Mouse (Mus musculus) bone marrow macrophage, adult 2 months (primary cell): ENCODE measurements at regions not wholly inside any gene's neighbourhood (a gene's known extent, or its start where the extent isn't known, plus 50 kb on each side); places are given as distances from the start of the nearest gene placed in this dataset.

Experiments used
- H3K27ac ChIP-seq: 2 replicates; pipeline ENCODE4 v1.5.1; 2012; ENCODE audit warnings: low read depth, low read length; ENCODE audit not compliant: insufficient read depth
- H3K4me1 ChIP-seq: 2 replicates; pipeline ENCODE4 v1.6.1; 2012; ENCODE audit warnings: low read length; ENCODE audit not compliant: control insufficient read depth, insufficient read depth
- H3K4me3 ChIP-seq: 2 replicates; pipeline ENCODE4 v1.5.1; 2012; ENCODE audit warnings: mild to moderate bottlenecking, low read length, moderate library complexity; ENCODE audit not compliant: insufficient read depth
- CTCF ChIP-seq: IDR thresholded peaks from 2 replicates; pipeline ENCODE4 v1.5.1; 2012; ENCODE audit warnings: low read depth, mild to moderate bottlenecking, low read length, moderate library complexity
- POLR2A ChIP-seq: IDR thresholded peaks from 2 replicates; pipeline ENCODE4 v1.6.1; 2012; ENCODE audit warnings: mild to moderate bottlenecking, low read depth, low read length, borderline replicate concordance

GRCm38 (mm10) chr10:16713143-16713542 lies 1009.9 kb upstream of the Cited2 start:
- Histone ChIP-seq H3K27ac (no peak overlapping the region), H3K4me1 (peaks cover 5% of the 10 kb centered on the region; the same call in 1 of the 2 replicates), H3K4me3 (no peak overlapping the region)
- TF ChIP-seq CTCF (no peak), POLR2A (no peak)

- H3K27ac ChIP-seq: no peak overlapping the region
- no peak for TF ChIP-seq CTCF
- no peak for TF ChIP-seq POLR2A
- H3K4me1 ChIP-seq: peaks cover 5% of the 10 kb centered on the region; the same call in 1 of the 2 replicates
- H3K4me3 ChIP-seq: no peak overlapping the region
Observed at GRCm38 (mm10) chr10:16714065-16714464, 1009.0 kb upstream of the Cited2 start.

- no peak for TF ChIP-seq CTCF
- TF ChIP-seq POLR2A: no peak
- H3K27ac ChIP-seq: no peak overlapping the region
- H3K4me3 ChIP-seq: no peak overlapping the region
- H3K4me1 ChIP-seq: peaks cover 5% of the 10 kb centered on the region; the same call in 1 of the 2 replicates
Observed at GRCm38 (mm10) chr10:16714526-16714925, 1008.5 kb upstream of the Cited2 start.

GRCm38 (mm10) chr10:16742246-16742645 lies 980.8 kb upstream of the Cited2 start:
- no peak overlapping the region for H3K27ac ChIP-seq
- H3K4me1 ChIP-seq: peaks cover 5% of the 10 kb centered on the region
- no peak for TF ChIP-seq CTCF
- no peak for TF ChIP-seq POLR2A
- no peak overlapping the region for H3K4me3 ChIP-seq

GRCm38 (mm10) chr10:16751546-16751945 lies 971.5 kb upstream of the Cited2 start:
- Histone ChIP-seq H3K4me1 (peaks cover 11% of the 10 kb centered on the region), H3K4me3 (no peak overlapping the region), H3K27ac (peak overlapping the region; percentile 91)
- TF ChIP-seq POLR2A: no peak

GRCm38 (mm10) chr10:16789641-16790243 lies 933.3 kb upstream of the Cited2 start:
- TF ChIP-seq CTCF (no peak), POLR2A (no peak)
- Histone ChIP-seq H3K4me3 (no peak overlapping the region), H3K4me1 (no peaks in the 10 kb centered on the region), H3K27ac (no peak overlapping the region)

GRCm38 (mm10) chr10:16803978-16804377 lies 919.0 kb upstream of the Cited2 start:
- H3K27ac ChIP-seq: no peak overlapping the region
- H3K4me3 ChIP-seq: no peak overlapping the region
- H3K4me1 ChIP-seq: no peaks in the 10 kb centered on the region
- no peak for TF ChIP-seq POLR2A
- TF ChIP-seq CTCF: no peak

- Histone ChIP-seq H3K4me1 (no peaks in the 10 kb centered on the region), H3K27ac (no peak overlapping the region), H3K4me3 (no peak overlapping the region)
- TF ChIP-seq POLR2A (no peak), CTCF (no peak)
Observed at GRCm38 (mm10) chr10:16810716-16811115, 912.3 kb upstream of the Cited2 start.

GRCm38 (mm10) chr10:16814013-16814412 lies 909.0 kb upstream of the Cited2 start:
- TF ChIP-seq CTCF (no peak), POLR2A (no peak)
- Histone ChIP-seq H3K27ac (no peak overlapping the region), H3K4me1 (no peaks in the 10 kb centered on the region), H3K4me3 (no peak overlapping the region)

GRCm38 (mm10) chr10:16861534-16861933 lies 861.5 kb upstream of the Cited2 start:
- H3K27ac ChIP-seq: no peak overlapping the region
- TF ChIP-seq POLR2A (no peak), CTCF (no peak)
- H3K4me1 ChIP-seq: no peaks in the 10 kb centered on the region
- no peak overlapping the region for H3K4me3 ChIP-seq

- TF ChIP-seq POLR2A (no peak), CTCF (no peak)
- no peaks in the 10 kb centered on the region for H3K4me1 ChIP-seq
- H3K27ac ChIP-seq: no peak overlapping the region
- no peak overlapping the region for H3K4me3 ChIP-seq
Observed at GRCm38 (mm10) chr10:16866914-16867313, 856.1 kb upstream of the Cited2 start.
